Mouse (Mus musculus) brain, embryonic 14.5 days (tissue): ENCODE measurements around the gene Chchd1.

ENCODE experiments used
- CTCF ChIP-seq: fragments of 200-500 bp; IDR thresholded peaks from 2 replicates; pipeline ENCODE4 v1.5.1; 2012; ENCODE audit warnings: inconsistent platforms, mild to moderate bottlenecking, moderate library complexity, borderline replicate concordance; ENCODE audit not compliant: insufficient read depth, insufficient read length; ENCODE audit errors: extremely low read depth
- POLR2A ChIP-seq: fragments of 200-500 bp; IDR thresholded peaks from 2 replicates; pipeline ENCODE4 v1.6.1; 2012; ENCODE audit warnings: mild to moderate bottlenecking, inconsistent platforms, borderline replicate concordance; ENCODE audit not compliant: poor library complexity, insufficient read depth, insufficient read length, severe bottlenecking; ENCODE audit errors: extremely low read depth

DNA sequence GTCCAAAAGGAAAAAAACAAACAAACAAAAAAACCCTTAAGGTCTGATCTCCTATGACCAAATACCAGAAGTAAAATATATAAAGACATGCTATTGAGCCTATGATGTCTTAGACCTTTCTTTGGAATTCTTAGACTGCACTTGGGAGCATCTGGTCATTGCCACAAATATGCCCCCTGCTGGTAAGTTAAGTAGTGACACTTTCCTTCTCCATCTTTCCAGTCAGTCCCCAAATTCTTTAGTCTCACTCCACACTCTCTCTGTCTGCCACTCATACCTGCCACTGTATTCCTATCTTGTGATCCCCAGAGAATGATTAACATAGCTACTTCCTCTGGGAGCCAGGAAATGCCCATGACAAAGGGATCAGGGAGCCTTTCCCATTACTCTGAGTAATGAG, 44.5 kb upstream of the Chchd1 start:
- TF ChIP-seq POLR2A = no peak
- TF ChIP-seq CTCF = peak; percentile 66; the same call in 1 of the 2 replicates
